Mouse (Mus musculus) left cerebral cortex, adult 2 months (tissue): ENCODE data around the gene I0C0044D17Rik. TPM values are rescaled to one million over a fixed set of nuclear protein-coding genes. Genes with fewer than 3 reads are reported as not detected.

ENCODE experiments used
- DNase-seq, 2 experiments: peaks; one replicate each; pipeline ENCODE4 v3.0.0; 2021 to 2022; ENCODE audit warnings: low spot score in 2 of 2, mixed read lengths in 1 of 2; ENCODE audit errors: extremely low spot score in 1 of 2
- H3K27ac ChIP-seq: fragments of 200-600 bp; 2 replicates; pipeline ENCODE4 v1.8.1; 2022
- H3K4me3 ChIP-seq: fragments of 200-600 bp; 2 replicates; pipeline ENCODE4 v1.8.1; 2022
- CTCF ChIP-seq: fragments of 200-600 bp; IDR thresholded peaks from 2 replicates; pipeline ENCODE4 v1.8.1; 2022; ENCODE audit warnings: antibody characterized with exemption, mild to moderate bottlenecking, moderate library complexity
- intact Hi-C: fragments of 180-260 bp; cut with DNase I; formaldehyde crosslinking; loops from one replicate; pipeline ENCODE4 v1.15.1; 2025
- total RNA-seq, 2 experiments: library from RNA; stranded (reverse); gene quantifications; 2 replicates each; pipeline ENCODE4 v1.2.3; 2021

Gene I0C0044D17Rik
- total RNA-seq, 2 experiments from 2014 or later, result not detected

DNA sequence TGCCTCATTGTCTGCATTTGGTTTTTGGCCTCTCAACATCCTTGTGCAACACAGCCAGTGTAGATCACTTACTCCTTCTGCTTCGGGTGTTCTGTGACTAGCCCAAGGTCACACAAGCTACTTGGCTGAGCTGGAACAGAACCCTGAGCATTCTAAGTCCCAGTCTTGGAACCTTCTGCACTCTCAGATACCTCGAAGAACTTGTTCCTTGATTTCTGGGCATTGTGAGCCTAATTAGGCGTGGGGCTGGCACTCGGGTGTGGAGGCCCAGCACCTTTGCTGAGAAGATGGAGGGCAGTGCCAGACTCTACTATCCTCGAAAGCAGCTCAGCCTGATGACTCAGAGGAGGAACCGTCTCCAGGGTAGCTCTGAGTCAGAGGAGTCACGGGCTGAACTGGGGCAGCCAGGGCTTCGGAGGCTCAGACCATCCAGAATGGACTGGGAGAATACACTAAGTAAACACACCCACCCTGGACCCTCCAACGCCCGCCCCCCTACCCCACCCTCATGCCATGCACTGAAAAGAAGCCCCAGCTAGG is 4.4 kb downstream of the I0C0044D17Rik start:
- TF ChIP-seq CTCF, result no peak
- H3K4me3 ChIP-seq, result no peak overlapping the region
- H3K27ac ChIP-seq, result no peak overlapping the region
- intact Hi-C loops, result no loop called here
- DNase-seq, result no peak

DNA sequence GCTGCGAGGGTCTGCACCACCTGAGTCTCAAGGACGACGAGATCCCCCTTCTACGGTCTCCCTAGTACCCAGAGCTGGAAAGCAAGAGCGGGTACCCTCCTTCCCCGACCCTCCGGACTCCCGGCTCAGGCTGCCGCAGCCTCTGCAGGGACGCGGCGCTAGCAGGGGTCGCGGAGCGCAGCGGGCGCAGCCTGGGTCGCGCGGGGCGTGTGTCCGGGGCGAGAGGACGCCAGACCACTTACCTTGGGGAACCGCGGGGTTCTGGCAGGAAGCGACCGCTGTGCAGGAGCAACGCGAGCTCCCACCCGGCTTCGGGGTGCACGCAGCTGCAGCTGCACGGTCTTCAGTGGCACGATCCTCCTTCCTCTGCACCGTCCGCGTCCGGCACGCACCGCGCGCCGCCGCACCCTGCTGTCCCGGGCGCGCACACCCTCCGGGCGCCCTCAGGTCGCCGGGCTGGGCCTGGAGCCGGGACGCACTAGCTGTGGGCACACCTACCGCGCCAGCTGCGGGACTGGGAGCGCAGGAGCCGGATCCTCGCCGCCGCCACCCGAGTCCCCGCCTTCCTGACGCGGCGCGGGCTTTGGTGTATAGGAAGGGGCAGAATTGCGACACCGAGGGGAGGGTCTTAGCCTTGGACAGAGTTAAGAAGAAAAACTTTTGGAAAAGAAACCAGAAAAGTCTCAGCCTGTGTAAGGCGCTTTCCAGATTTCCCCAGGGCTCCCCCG is 6.3 kb downstream of the I0C0044D17Rik start, which contains the start of gene Kank4:
Gene Kank4, minus strand, starts transcription at position 354 of the 728 bp plus-strand sequence.
- intact Hi-C loops, result no loop called here
- TF ChIP-seq CTCF, result no peak
- Histone ChIP-seq H3K4me3 (peak within 1 kb of the TSS; percentile 60), H3K27ac (peak within 1 kb of the TSS; percentile 9)
- peak in 1 of 2 experiments; percentile 16 for DNase-seq

DNA sequence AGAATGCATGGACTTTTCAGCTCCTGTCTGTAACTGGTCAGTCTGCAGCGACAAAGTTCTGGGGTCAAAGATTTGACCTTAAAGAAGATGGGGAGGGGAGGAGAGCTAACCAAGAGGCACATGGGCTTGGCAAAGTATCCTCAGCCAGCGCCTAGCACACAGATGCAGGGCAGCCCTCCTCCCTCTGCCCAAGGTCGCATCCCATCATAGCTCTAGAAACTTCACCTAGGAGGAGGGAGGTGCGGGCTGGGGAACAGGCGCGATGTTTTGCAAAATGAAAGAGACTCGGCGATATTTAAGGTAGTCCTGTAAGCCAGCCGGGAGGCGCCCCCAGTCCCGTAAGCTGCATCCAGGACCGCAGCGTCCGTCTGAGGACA is 6.8 kb downstream of the I0C0044D17Rik start:
- Histone ChIP-seq H3K4me3 (peak overlapping the region; percentile 60), H3K27ac (no peak overlapping the region)
- DNase-seq, result no peak
- no peak for TF ChIP-seq CTCF
- intact Hi-C loops, result no loop called here

DNA sequence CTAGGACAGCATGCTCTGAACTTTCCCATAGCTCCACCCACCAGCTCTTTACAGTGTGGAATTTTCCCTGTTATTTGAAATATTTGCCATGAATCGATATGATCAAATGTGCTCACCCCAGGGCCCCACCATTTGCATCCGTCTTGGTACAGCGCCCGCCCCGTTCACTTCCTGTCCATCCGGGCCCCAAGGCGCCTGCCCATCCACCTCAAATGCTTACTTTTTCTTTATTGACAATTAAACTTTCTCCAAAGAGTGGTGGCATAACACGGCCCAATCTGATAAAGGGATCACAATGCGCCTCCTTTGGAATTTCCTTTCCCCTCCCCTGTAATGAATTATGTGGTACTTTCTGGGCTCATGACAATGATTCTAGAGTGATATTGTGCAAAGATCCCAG is 17.3 kb downstream of the I0C0044D17Rik start:
- no peak for DNase-seq
- Histone ChIP-seq H3K4me3 (no peak overlapping the region), H3K27ac (no peak overlapping the region)
- intact Hi-C loops, result no loop called here
- no peak for TF ChIP-seq CTCF

DNA sequence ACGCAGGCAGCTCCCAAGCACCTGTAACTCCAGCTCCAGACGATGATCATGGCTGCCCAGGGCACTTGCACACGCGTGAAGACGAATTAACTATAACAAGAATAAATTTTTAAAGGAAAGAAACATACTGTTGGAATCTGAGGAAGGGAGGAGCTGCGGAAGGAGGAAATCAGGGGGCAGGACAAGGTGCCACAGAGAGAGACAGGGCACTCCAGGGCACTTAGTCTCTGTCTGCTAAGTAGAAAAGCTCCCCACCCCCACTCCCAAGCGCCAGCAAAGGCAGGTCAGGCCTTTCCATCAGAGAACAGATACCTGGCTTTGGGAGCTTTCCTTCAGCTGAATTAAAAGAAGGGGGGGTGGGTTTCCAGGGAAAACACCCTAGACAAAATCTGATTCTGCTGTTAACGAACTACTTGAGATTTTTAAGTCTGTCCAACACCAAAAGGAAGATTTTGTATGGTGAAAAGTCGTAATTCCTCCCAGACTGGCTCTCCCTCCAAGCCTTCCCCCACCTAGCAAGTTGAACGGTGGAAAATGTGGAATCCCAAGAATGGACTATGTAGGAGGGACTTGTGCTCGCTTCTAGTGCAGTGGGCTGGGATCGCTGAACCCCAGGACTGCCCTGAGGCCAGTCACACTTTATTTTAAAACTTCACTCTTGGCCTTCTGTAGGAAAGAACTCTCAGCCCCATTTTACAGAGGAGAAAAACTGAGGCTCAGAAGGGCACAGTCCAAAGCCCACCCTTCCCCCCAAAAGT is 18.2 kb downstream of the I0C0044D17Rik start:
- DNase-seq, result no peak
- Histone ChIP-seq H3K27ac (no peak overlapping the region), H3K4me3 (no peak overlapping the region)
- TF ChIP-seq CTCF, result no peak
- intact Hi-C loops, result no loop called here

DNA sequence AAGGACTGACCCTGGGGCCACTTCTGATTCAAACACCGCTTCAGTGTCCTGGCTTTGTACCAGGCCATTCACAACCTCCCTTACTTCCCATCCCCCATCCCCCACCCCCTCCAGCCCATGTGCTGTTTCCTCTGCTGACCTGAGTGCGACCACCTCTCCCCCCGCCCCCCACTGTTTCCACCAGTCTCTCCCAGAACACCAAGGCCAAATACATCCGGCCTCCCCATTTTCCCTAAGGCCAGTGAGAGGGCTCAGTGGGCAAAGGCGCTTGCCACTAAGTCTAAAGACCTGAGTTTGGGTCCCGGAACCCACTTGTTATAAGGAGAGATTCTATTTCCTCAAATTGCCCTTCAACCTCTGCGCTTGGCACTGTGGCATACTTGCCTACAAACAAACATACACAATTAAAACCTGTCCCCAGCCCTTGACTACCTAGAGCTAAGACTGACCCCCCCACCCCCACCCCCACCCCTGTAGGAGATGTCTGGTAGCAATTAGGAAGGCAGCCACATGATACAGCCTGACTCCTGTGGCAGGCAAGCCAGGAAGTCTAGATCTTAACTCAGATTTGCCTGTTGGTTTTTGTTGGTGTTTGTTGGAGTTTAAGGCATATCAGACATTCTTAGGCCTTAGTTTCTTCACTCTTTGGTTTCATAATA is 19.0 kb downstream of the I0C0044D17Rik start:
- TF ChIP-seq CTCF, result no peak
- intact Hi-C loops, result no loop called here
- Histone ChIP-seq H3K27ac (no peak overlapping the region), H3K4me3 (no peak overlapping the region)
- no peak for DNase-seq

DNA sequence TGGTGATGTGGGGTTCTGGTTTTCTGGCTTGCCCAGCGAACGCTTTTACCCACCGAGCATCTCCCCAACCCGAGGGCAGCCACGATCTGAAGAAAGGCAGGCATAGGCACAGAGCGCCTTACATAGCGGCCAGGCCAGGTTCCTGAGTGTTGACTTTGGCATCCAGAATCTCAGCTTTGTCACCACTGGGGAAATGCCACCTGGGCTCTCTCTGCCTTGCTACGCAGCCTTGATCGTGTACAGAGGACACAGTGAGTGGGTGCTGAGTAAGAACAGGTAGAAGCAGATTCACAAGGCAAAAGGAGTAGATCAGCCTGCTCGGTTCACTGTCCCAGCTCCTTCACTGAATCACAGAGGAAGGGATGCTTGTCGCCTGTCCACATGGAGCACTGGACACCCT is 21.9 kb downstream of the I0C0044D17Rik start:
- Histone ChIP-seq H3K27ac (no peak overlapping the region), H3K4me3 (no peak overlapping the region)
- intact Hi-C loops, result no loop called here
- DNase-seq, result no peak
- no peak for TF ChIP-seq CTCF

DNA sequence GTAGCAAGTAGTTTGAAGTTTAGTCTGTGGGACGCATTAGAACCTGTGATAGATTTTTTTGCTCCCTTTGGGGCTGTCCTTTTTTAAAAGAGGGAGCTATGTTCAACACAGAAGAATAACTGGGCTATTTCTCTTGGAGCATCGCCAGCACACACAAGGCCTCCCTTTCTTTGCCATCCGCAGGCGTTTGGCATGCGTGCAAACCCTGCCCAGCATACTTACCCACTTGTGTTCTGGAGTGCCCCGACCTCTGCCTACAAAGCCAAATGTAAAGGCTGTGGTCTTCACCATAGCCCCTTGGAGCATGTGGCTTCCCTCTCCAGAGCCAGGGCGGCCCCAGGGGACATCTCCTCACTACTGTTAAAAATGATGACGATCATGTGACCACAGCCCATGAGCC is 22.8 kb downstream of the I0C0044D17Rik start:
- Histone ChIP-seq H3K4me3 (no peak overlapping the region), H3K27ac (no peak overlapping the region)
- intact Hi-C loops, result no loop called here
- DNase-seq, result no peak
- no peak for TF ChIP-seq CTCF

DNA sequence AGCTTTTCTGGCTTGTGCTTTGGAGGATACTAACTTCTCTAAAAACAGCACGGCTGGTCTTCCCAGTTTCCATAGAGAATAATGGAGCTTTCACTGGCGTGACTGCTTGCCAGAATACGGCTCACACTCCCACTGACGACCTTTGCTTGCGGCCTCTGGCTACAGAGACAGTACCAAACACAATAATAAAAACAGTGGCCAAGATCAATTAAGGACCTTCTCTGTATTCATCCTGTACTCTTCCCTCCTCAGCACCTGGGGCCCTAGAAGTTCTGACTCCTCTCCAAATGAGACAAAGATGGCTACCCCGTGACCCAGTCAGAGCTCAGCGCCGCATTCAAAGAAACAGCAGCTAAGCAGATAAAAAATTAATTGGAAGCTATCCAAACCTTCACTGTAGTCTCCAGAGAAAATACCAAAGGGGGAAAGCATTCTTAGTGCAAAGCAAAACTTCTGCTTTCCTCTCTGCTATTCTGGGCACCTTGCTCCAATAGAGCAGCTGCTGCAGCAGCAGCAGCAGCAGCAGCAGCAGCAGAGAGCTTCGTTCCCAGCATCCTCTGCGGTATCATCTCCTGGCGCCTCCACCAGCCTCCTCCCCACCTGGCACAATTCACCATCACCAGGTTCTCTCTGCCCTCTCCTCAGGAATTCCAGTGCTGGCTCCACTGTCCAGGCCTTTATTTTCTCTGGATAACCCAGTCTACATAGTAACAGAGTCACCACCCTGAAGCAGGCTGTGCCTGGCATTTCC is 26.9 kb downstream of the I0C0044D17Rik start:
- no peak for DNase-seq
- TF ChIP-seq CTCF, result no peak
- no peak overlapping the region for H3K4me3 ChIP-seq
- no peak overlapping the region for H3K27ac ChIP-seq
- intact Hi-C loops, result no loop called here

DNA sequence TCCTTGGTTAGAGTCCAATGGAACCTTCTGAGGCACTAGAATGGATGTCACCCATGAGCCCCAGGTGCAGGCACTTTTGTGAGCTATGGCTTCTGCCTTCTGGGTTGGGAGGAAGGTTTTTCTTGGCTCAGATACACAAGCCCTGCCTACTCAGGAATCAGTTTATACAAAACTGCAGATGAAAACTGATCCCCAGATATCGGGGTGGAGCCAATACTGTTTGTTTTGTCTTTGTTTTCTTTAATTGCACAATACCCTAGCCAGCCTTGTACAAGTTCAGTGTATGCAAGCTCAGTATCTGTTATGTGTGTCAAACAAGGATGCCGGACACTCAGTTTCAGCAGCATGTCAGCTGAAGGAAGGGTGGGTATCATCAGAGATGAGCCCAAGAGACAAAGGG is 28.4 kb downstream of the I0C0044D17Rik start:
- TF ChIP-seq CTCF, result no peak
- Histone ChIP-seq H3K4me3 (no peak overlapping the region), H3K27ac (no peak overlapping the region)
- intact Hi-C loops, result no loop called here
- no peak for DNase-seq

DNA sequence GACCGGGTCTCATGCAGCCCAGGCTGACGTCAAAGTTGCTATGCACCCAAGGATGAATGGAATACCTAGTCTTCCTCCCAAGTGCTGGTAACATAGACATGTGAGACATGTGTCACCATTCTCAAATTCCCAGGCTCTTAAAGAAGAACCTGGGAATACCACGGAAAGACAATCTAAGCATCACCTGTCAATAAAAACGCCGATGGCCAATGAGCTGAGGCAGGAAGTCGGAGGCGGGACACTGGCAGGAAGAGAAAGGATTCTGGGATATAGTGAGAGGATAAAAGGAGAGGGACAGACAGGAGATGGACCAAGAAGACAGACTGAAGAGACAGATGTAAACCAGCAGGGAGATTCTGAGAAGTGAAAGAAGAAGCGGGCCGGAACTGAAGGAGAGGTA is 30.2 kb downstream of the I0C0044D17Rik start:
- no peak for TF ChIP-seq CTCF
- H3K4me3 ChIP-seq, result no peak overlapping the region
- DNase-seq, result no peak

More for the DNA sequence above, 30.2 kb downstream of the I0C0044D17Rik start:
- no peak overlapping the region for H3K27ac ChIP-seq
- intact Hi-C loops, result no loop called here
